Mouse (Mus musculus): ENCODE measurements around the gene Utp6.

The Utp6 gene

DNA sequence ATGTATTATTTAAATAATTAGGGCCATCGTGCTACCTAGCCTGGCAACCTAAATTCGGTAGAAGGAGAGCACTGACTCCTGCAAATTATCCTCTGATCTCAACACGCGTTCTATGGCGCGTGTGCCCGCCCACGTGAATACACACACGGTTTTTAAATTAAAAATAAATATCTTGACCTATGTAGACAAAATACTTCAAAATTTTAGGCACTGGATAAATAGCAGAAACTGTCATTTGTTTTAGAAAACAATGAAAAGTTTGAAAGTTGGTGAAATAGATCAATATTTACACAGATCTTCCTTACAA lies 640 bp upstream of the Utp6 start:
- no peak for DNase-seq (ENCODE audit: low read depth, low spot score)

DNA sequence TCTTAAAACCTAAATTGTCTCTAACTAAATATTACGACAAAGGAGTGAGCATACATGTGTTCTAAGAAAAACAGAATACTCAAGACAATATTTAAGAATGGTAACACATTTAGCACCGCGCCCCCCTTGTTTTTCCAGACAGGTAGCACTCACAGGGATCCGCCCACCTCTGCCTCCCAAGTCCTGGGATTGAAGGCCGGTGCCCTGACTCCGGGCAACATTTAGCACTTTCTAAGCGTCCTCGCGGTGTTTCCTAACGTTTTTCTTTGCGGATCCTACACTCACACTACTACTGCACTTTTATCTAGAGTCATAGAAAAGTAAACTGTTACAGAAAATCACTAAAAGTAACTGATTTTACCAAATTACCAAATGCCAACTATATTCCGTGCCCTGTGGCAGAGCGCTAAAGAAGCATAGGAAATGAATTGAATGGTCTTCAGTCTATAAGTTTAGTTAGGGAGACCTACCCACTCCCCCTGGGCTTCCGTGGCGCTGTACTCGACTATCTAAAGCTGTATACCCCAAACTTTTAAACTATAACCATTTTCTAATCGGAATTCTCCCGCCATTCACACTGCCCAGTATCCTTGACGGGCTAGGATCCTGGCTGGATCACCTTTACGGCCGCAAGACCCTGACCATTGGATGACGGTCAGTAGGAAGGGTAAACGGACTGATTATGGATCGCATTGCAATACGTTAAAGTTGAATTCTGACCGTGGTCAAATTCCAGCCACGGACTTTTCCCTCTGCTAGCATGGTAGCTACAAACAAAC lies 655 bp downstream of the Utp6 start:
- no peak for DNase-seq (ENCODE audit: low read depth, low spot score)

DNA sequence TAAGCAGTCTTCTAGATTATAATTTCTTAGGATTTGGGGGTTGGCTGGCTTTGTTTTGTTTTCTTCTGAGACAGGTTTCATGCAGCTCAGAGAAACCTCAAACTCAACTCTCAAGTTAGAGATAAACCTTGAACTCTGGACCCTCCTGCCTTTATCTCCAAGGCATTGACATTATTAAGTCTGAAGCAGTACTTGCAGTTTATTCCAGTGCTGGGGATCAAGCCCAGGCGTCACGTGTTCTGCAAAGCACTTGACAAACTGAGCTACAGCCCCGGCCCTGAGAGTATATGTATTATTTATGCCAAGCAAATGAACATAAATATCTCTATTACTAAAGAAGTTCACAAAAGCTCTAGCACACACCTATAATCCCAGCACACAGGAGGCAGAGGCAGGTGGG lies 14.9 kb downstream of the Utp6 start:
- no peak for DNase-seq (ENCODE audit: low read depth, low spot score)

DNA sequence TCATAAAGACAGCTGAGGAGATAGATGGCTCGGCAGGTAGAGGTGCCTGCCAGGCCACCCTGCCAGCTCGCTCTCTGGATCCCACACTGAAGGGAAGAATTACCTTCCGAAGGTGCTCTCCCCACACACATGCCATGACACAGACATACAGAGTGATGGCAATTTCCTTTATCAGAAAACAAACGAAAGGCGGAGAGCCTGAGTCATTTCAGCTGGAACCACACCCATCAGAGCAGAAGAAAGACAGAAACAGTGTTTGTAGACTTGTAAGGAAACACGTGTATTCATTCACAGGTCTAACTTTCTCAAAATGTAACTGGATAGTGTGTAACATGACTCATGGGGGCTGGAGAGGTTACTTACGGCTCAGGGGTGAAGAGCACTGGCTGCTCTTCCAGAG lies 18.6 kb downstream of the Utp6 start:
- DNase-seq (ENCODE audit: low read depth, low spot score), result no peak

DNA sequence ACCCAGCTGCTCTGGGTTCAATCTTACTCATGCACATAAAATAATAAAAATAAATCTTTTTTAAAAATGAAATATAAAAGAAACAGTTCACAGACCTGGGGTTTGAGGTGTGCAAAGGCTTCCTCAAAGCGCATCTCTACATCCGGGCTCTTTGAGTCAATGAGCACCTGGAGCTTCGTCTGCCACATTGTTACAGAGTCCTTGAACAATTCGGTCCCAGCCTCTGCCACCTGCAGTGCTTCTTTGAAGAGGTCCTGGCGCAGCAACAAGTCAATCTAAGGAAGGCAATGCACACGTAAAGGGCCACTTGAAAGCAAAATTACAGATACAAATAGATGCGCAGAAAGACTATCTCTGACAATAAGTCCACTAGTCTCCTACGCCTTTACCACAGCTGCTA lies 19.1 kb downstream of the Utp6 start:
- peak; percentile 59 for DNase-seq (ENCODE audit: low read depth, low spot score)

DNA sequence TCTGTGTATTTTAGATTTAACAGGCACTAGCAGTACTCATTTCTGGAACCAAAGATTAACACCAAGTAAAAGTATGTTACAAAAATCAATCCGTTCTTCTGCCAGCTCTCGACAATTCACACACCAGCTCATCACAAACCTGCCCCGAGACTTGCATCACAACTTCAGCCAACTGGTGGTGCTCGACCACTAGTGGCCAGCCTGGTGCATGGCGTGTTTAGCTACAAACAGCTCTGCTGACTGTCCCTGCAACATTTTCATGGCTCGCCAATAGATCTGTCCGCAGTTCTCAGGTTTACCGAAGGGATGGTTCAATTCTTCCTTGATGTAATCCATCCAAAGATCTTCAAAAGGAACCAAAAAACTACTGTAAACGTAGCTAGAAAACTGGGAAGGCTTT lies 26.4 kb downstream of the Utp6 start:
- peak; percentile 55 for DNase-seq (ENCODE audit: low read depth, low spot score)

DNA sequence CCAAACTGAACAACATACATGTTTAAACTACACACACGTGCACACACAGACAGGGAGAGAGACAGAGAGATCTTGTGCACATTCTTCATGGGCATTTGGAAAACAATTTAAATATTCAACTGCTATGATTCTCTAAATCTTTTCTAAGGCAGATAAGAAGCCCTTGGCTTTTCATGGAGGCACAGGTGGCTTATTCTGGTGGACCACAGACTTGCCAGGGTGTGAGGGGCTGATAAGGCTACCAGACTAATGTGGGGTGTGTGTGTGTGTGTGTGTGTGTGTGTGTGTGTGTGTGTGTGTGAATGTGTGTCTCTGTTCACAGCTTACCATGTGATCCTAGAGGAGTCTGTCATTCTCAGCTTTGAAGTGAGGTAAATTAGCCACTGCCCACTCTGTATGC lies 39.4 kb downstream of the Utp6 start:
- DNase-seq (ENCODE audit: low read depth, low spot score), result no peak

DNA sequence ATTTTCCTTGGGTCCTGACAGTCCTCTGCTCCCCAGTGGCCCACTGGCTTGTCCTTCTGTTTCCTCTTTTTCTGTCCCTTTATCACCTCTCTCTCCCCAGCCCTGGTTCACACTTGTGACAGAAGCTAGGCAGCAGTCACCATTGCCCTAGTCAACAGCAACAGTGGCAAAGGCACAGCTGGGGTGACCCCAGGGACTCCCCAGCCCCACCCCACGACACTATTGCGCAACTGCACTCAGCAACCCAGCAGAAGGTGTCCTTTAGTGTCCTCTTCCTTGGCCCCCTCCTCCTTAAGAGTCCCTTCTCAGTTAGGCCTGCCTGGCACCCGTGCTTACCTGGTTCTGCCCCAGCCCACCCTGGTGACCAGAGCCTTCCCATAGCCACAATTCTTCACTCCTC lies 40.0 kb downstream of the Utp6 start:
- DNase-seq (ENCODE audit: low read depth, low spot score), result no peak

DNA sequence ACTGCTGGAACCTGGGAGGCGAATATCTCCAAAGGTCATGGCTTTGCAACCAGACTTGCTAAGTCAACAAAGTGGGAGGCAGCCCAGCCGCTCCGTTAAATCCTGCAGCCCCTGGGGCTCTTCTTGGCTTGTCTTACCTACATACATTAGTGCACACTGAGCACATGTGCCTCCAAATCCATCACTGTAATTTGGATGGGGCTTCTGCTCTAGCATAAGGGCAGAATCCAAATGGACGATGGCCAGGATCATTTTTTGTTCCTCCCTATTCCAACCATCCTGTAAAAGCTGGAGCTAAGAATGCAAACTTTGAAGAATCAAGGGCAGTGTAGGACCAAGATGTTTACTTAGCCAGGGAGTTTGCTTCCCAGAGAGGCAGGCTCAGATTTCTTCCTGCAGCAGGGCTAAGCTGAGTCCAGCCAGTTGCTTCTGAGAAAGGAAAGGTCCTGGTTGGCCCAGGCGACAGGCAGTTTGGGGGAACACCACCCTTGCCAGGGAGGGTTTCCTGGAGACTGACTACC lies 41.6 kb downstream of the Utp6 start:
- DNase-seq (ENCODE audit: low read depth, low spot score), result no peak

DNA sequence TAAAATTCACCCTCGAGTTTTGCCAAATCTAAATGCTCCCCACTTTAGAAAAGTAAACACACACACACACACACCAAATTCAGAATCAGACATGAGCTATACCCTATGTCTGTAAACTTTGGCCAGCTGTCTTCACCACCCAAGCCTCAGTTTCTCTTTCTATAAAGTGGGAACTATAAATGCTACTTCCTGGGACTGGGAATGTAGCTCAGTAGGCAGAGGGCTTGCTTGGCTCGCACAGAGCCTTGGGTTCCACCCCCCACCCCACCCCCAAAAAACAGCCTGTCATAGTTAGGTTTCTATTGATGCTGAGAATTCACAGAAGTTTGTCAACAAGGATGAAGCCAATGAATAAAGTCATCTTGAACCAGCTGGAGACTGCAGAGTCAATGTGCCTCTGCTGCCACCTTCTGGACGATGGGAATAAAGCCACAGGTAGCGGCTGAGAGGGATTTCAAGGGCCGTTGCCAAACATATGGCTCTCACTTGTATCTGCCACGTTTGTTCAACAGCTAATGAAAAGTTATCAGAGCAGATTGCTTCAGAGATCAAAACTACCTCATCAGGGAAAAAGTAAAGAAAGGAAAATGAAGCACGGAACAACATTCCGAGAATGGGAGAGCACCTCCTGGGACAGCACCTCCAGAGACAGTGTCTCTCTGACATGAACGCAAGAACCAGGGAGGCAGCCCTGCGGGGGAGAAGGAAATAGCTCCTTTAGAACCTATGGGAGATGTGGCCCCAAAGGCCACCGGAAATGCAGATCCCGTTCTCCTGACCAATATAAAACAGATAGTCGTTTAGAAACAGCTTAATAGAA lies 42.3 kb downstream of the Utp6 start:
- peak; percentile 90 for DNase-seq (ENCODE audit: low read depth, low spot score)

DNA sequence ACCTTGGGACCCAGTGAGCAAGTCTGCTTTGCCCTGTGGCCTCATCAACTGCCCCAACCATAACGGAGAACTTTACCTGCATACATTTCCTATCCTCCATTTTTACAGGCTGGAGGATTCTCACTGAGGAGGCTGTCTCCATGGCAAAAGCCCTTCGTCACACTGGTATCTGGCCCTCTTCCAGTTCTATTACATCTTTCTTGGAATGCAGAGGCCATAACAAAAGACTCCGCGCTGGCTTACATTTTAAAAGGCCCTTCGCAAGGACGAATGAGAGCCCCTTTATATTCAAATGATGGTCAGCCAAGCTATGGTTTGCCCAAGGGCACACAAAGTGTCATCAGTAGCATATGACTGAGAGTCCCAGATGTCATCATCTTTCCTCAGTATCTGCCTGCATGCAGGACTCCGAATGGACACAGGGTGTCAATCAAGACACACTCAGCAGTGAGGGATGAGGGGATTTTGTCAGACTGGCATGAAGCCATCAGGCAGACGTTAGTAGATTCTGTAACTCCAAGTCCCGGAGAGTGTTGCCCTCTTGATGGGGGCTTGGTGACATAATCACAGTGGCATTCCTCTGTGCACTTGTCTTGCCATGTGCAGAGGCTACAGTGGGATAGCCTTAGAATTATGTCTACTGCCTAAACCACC lies 46.4 kb downstream of the Utp6 start:
- DNase-seq (ENCODE audit: low read depth, low spot score), result peak; percentile 34

DNA sequence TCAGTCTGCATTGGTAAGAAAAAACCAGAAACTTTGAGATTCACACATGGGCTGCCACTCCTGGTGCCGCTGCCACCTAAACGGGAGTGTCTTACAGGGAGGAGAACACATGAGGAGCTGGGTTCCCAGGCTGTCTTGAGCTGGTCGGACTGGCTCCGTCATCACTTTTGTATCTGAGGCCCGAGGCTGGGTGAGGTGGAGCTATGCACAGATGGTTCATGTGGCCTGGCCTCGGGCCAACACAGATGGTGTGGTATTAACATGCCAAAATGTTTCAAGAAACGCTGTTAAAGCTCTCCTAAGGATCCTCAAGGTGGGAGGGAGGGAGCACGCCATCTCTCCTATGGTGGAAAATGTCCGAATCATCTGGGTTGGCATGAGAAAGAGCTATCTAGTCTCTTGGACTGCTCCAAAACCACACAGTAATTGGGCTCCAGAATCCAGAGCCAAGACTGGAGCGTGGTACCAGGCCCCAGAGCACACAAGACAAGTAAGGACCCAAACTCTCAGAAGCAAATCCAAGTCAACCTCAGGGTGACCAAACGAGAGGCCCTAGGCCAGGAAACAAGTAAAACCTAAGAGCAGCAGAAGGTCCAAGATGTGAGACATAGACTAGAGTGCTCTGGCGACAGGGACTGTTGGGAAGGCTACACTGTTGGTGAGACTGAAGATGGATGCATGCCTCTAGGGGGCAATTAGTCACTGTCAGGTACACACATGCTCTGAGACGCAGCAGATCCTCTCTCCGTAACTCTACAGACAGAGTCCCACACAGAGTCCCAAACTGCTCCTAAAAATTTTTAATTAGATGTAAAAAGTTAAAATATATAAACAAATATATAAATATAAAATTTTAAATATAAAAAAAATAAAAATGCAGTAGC lies 53.3 kb downstream of the Utp6 start:
- DNase-seq (ENCODE audit: low read depth, low spot score), result no peak

DNA sequence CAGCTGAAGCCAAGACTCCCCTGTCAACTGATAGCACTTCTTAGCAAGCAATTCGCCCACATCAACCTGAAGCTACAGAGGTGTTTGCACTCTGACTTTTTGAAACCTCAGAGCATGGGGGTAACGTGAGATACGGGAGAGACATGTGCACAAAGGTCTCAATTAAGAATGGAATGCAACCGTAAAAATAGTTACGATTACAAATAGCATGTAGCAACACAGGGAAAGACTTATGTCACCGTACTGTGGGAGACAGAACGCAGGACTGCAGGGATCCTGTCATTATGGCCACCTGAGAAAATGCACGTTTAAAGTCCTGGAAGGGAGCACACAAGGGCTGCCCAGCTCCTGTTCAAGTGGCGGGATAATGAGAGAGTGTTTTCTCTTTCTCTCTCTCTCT lies 55.3 kb downstream of the Utp6 start:
- DNase-seq (ENCODE audit: low read depth, low spot score), result no peak

DNA sequence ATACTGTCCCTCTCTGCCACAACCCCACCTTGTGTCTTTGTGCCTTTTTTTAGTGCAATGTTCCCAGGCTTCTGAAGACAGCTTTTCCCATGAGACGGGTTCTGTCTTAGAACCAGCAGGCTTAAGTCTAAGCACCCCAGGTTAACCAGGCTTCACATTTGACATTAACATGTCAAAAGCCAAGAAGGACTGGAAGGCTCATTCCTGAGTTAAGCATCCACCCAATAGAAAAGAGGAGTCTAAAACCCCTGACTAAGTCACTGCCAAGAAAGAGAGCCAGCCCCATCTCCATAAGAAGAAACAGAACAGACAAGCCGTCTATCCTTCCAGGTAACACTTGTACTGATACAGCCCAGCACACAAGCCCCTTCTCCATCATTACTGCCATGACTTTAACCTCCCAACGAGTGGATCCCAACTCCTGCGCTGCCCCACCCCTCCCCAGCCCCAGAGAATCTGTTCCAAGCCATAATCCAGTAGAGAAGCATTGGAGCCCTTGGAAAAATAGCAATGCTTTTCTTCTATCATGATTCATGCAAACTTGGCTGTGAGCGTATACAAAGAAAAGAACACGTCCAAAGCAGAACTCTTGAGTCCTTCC lies 59.2 kb downstream of the Utp6 start:
- peak; percentile 68 for DNase-seq (ENCODE audit: low read depth, low spot score)

DNA sequence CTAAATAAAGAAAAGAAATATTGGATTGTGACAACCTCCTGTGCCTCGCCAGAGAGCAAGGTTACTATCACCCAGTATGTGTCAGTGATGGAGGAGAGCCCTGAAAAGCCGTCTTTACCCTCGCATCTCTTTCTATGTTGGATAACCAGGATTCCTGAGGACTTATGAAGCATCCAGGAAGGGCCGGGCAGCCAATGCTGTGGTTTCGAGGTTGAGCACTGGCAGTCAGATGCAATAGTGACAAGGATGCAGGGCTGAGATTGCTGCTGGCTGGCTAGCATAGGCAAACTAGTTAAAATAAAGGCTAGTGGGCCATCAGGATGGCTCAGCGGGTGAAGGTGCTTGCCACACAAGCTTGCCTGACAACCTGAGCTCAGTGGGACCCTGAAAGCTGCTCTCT lies 61.0 kb downstream of the Utp6 start:
- no peak for DNase-seq (ENCODE audit: low read depth, low spot score)

DNA sequence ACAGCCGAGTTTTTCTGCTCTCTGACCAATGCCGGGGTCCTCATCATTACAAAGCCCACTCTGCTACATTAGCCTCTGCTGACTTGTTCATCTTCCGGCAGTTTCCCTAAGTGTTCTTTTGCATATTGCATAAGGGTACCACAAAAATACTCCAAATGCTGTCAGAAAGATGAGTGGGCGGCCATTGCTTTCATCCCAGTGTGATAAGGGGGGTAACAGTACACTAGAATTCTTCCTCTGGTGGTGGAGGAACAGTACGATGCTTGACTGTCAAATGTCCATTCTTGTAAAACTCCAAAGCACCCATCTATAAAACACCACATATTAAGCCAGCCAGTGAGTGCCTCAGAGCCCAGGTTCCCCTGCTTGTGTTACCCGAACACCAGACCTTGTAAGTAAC lies 69.9 kb downstream of the Utp6 start:
- DNase-seq (ENCODE audit: low read depth, low spot score), result no peak

DNA sequence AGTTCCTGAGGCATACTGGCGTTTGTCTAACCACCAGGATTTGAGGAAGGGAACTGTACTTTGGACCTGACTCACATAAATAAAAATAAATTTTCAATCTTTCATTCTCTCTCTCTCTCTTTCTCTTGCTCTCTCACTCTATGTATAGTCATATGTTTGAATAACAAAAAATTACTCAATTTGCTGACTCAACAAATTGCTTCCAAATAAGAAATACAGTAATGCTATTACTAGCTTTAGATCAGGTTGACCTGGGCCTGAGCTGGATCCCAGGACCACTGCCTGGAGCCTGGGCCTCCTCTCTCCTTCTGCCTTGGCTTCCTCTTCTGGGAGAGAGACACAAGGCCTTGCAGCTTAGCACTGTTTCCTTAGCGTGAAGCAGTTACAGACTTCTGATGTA lies 71.4 kb downstream of the Utp6 start:
- no peak for DNase-seq (ENCODE audit: low read depth, low spot score)

DNA sequence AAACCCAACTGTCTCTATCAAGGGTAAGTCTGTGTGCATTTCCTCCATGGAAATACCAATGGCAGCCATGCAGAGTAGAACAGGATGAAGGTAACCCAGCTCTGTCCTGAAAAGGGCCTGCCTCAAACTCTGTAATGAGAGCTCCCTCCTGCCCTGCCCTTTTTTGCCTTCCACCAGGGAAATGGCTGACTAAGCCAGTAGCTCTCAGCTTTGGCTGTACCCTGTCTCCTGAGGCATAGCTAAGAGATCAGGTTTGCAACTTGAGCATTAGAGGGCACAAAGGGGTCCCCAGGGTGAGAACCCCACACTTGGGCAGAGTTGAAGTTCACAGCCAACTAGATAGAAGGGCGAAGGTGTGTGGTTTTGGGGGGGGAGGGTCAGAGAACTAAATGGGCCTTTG lies 75.2 kb downstream of the Utp6 start:
- no peak for DNase-seq (ENCODE audit: low read depth, low spot score)

DNA sequence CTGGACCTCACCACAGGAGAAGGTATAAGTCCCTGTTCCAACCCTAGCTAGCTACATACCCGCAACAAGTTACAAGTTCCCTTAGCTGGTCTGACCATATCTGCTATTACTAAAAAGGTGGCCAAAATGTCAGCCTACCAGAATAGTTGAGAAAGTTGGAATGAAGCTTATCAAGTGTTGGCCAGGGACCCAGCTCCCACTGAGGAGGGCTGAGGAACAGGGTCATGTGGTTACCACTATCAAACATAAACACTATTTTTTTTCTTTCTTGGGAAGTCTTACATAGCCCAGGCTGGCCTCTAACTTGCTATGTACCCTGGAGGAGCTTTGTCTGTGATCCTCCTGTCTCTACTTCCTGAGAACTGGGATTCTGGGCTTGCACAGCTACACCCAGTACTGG lies 75.8 kb downstream of the Utp6 start:
- DNase-seq (ENCODE audit: low read depth, low spot score), result no peak

DNA sequence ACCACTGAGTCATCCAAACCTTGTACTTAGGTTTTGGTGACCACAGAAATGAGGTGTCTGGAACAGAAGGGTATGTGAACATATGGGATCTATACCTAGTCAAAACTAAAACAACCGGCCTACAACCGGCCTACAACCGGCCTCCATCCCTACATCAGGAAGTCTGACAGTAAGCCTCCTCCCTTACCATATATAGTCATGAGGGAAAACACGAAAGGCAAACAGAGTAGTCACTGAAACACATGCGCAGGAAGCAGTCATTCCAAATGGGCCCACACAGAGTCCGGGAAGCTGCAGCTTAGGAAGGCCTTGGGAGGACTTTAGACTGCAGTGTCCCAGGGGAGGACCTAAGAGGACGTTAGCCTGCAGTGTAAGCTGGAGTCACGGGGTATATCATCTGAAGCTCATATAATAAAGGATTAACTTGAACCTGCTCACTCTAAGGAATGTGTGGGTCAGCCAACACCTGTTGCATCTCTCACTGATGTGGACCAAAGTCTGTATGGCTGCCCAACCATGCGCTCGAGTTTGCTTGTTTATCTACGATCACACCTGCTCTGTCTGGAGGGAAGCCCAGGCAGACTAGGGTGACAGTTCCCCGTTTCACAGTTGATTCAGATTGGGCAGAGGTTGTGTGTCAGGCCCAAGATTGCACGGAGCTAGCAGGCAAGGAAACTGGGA lies 76.3 kb downstream of the Utp6 start:
- DNase-seq (ENCODE audit: low read depth, low spot score), result no peak

DNA sequence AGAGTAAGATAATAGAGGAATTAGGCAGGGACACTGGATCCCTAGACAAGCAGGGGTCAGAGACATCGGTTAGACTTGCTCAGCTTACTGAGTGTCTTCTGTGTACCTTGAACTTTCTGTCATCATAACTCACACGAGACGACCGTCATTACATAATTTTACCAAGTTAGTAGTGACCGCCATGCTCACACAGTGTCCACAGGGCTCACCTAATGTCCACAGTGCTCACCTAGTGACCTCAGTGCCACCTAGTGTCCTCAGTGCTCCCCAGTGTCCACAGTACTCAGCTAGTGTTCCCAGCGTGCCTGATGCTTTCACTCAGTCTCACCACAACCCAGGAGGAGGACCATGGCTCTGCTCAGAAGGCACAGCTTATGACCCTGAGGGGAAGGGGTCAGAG lies 77.4 kb downstream of the Utp6 start:
- no peak for DNase-seq (ENCODE audit: low read depth, low spot score)

All from ZHBTc4 (cell line).